Mouse (Mus musculus) midbrain, postnatal 0 days (tissue): Measurements from ENCODE around the gene Nckap1l. TPM values are rescaled to one million over a fixed set of nuclear protein-coding genes. Genes with fewer than 3 reads are reported as not detected.

Source experiments
- ATAC-seq: fragments of 200-750 bp; cut with Nextera tagmentation; 2 replicates; pipeline ENCODE4 v1.8.0; 2017; ENCODE audit warnings: moderate number of reproducible peaks, mild to moderate bottlenecking, moderate TSS enrichment, moderate library complexity; ENCODE audit not compliant: low FRiP score
- DNase-seq: peaks from one replicate; pipeline ENCODE4 v3.0.0-alpha.2; 2015; ENCODE audit warnings: low spot score
- H3K27ac ChIP-seq: fragments of 300-500 bp; sonication (generic); 2 replicates; pipeline ENCODE4 v1.5.1; 2014; ENCODE audit warnings: low read depth, mild to moderate bottlenecking, low read length, mixed read lengths
- H3K27me3 ChIP-seq: fragments of 300-500 bp; sonication (generic); 2 replicates; pipeline ENCODE4 v1.6.1; 2014; ENCODE audit warnings: low read length, control low read depth, mixed read lengths; ENCODE audit not compliant: insufficient read depth
- H3K36me3 ChIP-seq: fragments of 300-500 bp; sonication (generic); 2 replicates; pipeline ENCODE4 v1.6.1; 2014; ENCODE audit warnings: low read length, control low read depth, mixed read lengths; ENCODE audit not compliant: insufficient read depth
- H3K4me1 ChIP-seq: fragments of 300-500 bp; sonication (generic); 2 replicates; pipeline ENCODE4 v1.6.1; 2014; ENCODE audit warnings: mild to moderate bottlenecking, control low read depth, antibody characterized with exemption, low read length, mixed read lengths; ENCODE audit not compliant: insufficient read depth
- H3K4me2 ChIP-seq: fragments of 300-500 bp; sonication (generic); 2 replicates; pipeline ENCODE4 v1.6.1; 2014; ENCODE audit warnings: low read depth, mild to moderate bottlenecking, low read length, mixed read lengths; ENCODE audit not compliant: poor library complexity, severe bottlenecking
- H3K4me3 ChIP-seq: fragments of 300-500 bp; sonication (generic); 2 replicates; pipeline ENCODE4 v1.5.1; 2014; ENCODE audit warnings: low read depth, mild to moderate bottlenecking, low read length, moderate library complexity
- H3K9ac ChIP-seq: fragments of 300-500 bp; sonication (generic); replicated peaks from 2 replicates; pipeline ENCODE4 v1.6.1; 2014; ENCODE audit warnings: mild to moderate bottlenecking, low read length, moderate library complexity, mixed read lengths; ENCODE audit not compliant: poor library complexity, severe bottlenecking
- H3K9me3 ChIP-seq: fragments of 300-500 bp; sonication (generic); 2 replicates; pipeline ENCODE4 v1.6.1; 2016; ENCODE audit warnings: low read length, control low read depth
- CTCF ChIP-seq: IDR thresholded peaks from 2 replicates; pipeline ENCODE4 v1.5.1; 2016; ENCODE audit warnings: antibody characterized with exemption, mild to moderate bottlenecking
- whole genome bisulfite sequencing: fragments of 180-500 bp; shearing (Covaris S2); extraction: QIAGEN DNeasy Blood & Tissue Kit; methylation state at CpG from one replicate; pipeline ENCODE4 v1.1.7; 2014; 5-methylcytosine and 5-hydroxymethylcytosine counted together
- polyA plus RNA-seq: library from polyadenylated mRNA; unstranded; fragments of >200 nt; fragmentation: Nextera tagmentation; extraction: Ambion mirVana; gene quantifications from 2 replicates; pipeline ENCODE4 v1.2.1, GENCODE M21; 2015
- total RNA-seq: library from RNA; depleted of rRNA; stranded (reverse); fragments of >200 nt; gene quantifications from 2 replicates; pipeline ENCODE4 v1.2.3, GENCODE M21; 2014; rRNA removed

Nckap1l gene
- total and polyA plus RNA-seq, 2 experiments from 2014 or later = 2.4 to 4.7 TPM

GRCm38 (mm10) chr15:103537011-103537821 lies 83.6 kb downstream of the Nckap1l start:
- 1% methylated on average over 33 of the region's 37 CpGs for WGBS
- peaks cover 7% of the 10 kb centered on the region; the same call in 1 of the 2 replicates for H3K36me3 ChIP-seq

DNA sequence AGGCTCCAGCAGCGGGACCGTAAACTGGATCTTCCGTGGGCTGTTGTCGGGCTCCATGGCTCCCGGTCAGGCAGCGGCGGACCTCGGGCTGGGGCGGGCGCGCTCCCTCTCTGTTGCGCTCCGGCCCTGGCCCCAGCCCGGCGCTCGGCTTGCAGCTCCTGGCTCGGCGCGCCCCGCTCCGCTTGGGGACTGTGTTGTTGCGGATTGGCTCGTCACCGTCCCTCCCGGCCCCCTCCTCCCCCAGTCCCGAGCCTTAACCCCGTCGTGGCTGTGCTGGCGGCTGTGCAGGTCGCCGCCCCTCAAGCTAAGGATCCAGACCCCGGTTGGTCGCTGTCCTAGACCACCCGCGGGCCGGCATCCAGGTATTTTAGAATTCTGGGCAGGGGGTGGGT lies 84.2 kb downstream of the Nckap1l start, which contains the start of gene Ppp1r1a:
Ppp1r1a (minus strand) TSS at position 182 of the 392 bp plus-strand sequence.
- WGBS = under 1% methylated on average over 36 of the region's 36 CpGs
- TF ChIP-seq CTCF = no peak
- peak; percentile 77 for ATAC-seq

More at GRCm38 (mm10) chr15:103537011-103537821, 83.6 kb downstream of the Nckap1l start:
- Histone ChIP-seq H3K9ac (peak overlapping the region; percentile 83), H3K4me1 (peaks cover 3% of the 10 kb centered on the region; the same call in 1 of the 2 replicates), H3K4me2 (peak overlapping the region; percentile 77), H3K27ac (peak overlapping the region; percentile 84), H3K27me3 (no peaks in the 10 kb centered on the region), H3K4me3 (peak overlapping the region; percentile 91), H3K9me3 (no peaks in the 10 kb centered on the region)
- peak; percentile 63 for ATAC-seq
- DNase-seq = peak; percentile 66
- TF ChIP-seq CTCF = no peak

DNA sequence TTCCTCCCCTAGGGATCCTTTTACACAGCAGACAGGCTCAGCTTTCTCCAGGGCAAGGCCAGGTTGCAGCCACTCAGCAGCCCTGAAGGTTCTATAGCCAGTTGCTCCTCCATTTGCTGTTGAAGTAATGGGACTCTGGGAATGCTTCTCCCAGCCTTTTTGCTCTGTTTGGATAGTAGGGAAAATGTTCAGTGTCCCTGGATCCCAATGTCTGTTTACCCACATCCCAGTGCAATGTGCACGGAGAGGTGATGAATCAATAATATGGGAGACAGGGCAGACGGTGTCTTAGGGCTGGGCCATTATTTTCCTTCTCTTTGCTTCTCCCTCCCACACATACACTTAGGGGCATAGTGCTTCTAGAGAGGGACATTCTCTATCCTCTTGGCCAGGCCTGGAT lies 85.7 kb downstream of the Nckap1l start:
- Histone ChIP-seq H3K9ac (no peak overlapping the region), H3K4me1 (peaks cover 3% of the 10 kb centered on the region; the same call in 1 of the 2 replicates), H3K9me3 (no peaks in the 10 kb centered on the region), H3K4me2 (no peak overlapping the region), H3K27ac (no peak overlapping the region), H3K36me3 (0 out of 2 replicates have a peak, but pooled peaks cover 3% of the 10 kb centered on the region), H3K27me3 (no peaks in the 10 kb centered on the region), H3K4me3 (no peak overlapping the region)
- ATAC-seq = no peak
- WGBS = 66% methylated on average over 2 of the region's 2 CpGs
- DNase-seq = no peak
- TF ChIP-seq CTCF = no peak

More for the DNA sequence above, 84.2 kb downstream of the Nckap1l start, which contains the start of gene Ppp1r1a:
- H3K4me1 ChIP-seq = peaks cover 3% of the 10 kb centered on the region; the same call in 1 of the 2 replicates
- H3K27ac ChIP-seq = peak within 1 kb of the TSS; percentile 84
- peak; percentile 88 for DNase-seq
- H3K36me3 ChIP-seq = 0 out of 2 replicates have a peak, but pooled peaks cover 5% of the 10 kb centered on the region
- peak within 1 kb of the TSS; percentile 91 for H3K4me3 ChIP-seq
- peak within 1 kb of the TSS; percentile 77 for H3K4me2 ChIP-seq
- no peaks in the 10 kb centered on the region for H3K9me3 ChIP-seq
- peak within 1 kb of the TSS; percentile 83 for H3K9ac ChIP-seq
- no peaks in the 10 kb centered on the region for H3K27me3 ChIP-seq

DNA sequence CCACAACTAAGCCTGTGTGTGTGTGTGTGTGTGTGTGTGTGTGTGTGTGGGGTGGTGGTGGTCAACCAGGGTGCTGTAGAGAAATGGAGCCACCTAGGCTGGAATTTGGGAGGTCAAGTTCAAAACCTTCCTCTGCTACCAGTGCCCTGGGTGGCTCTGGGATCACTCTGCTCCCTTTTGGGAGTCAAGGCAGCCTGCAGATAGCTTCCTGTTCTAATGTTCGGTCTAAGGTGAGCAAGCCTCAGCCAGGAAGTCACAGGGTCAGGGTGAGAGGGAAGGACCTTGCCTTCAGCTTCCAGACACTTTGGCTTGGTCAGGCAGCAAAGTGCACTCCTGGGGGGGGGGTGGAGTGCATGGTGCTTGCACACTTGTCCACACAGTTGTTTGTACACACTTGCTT lies 87.1 kb downstream of the Nckap1l start:
- DNase-seq (no peak), ATAC-seq (no peak)
- no peak overlapping the region for H3K9ac ChIP-seq
- H3K4me3 ChIP-seq = no peak overlapping the region
- no peaks in the 10 kb centered on the region for H3K27me3 ChIP-seq
- no peaks in the 10 kb centered on the region for H3K36me3 ChIP-seq
- no peaks in the 10 kb centered on the region for H3K9me3 ChIP-seq
- peaks cover 3% of the 10 kb centered on the region; the same call in 1 of the 2 replicates for H3K4me1 ChIP-seq
- no peak overlapping the region for H3K27ac ChIP-seq
- no peak for TF ChIP-seq CTCF
- H3K4me2 ChIP-seq = no peak overlapping the region
- WGBS = 86% methylated on average over 1 of the region's 1 CpGs

DNA sequence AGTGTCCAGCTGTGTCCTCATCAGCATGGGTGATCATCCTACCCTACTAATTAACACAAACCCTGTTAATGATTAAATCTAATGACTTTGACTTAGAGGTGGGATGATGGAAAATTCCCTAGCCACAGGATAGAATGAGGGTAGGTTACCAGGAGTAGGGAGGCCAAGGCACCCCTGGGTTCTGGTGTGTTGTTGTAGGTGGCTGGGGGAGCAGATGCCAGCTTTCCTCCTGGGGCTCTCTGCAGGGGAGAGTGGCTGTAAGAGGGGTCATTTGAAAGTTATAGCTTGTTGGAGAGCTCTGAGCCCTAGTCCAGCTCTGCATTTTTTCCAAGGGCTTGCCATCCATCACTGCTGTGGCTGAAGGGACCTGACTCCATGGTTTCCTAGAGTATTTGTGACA lies 88.9 kb downstream of the Nckap1l start:
- DNase-seq = no peak
- H3K4me3 ChIP-seq = no peak overlapping the region
- TF ChIP-seq CTCF = no peak
- no peaks in the 10 kb centered on the region for H3K27me3 ChIP-seq
- no peaks in the 10 kb centered on the region for H3K36me3 ChIP-seq
- no peaks in the 10 kb centered on the region for H3K9me3 ChIP-seq
- H3K9ac ChIP-seq = no peak overlapping the region
- no peak overlapping the region for H3K27ac ChIP-seq
- no peak for ATAC-seq
- H3K4me1 ChIP-seq = no peaks in the 10 kb centered on the region
- H3K4me2 ChIP-seq = no peak overlapping the region

DNA sequence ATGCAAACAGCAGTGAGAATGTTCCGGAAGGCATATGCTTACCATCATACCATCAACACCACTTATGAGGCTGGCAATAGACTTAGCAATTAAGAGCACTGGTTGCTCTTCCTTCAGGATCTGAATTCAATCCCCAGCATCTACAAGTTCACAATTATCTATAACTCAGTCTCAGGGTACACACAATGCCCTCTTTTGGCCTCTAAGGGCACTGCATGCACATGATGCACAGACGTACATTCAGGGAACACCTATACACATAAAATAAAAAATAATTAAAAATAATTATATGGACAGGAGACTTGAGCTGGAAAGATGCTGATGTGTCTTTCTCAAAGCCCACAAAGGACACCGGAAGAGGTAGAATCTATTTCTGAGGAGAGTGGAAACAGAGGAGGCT lies 94.4 kb downstream of the Nckap1l start:
- Histone ChIP-seq H3K27ac (no peak overlapping the region), H3K4me1 (no peaks in the 10 kb centered on the region), H3K4me2 (no peak overlapping the region), H3K27me3 (no peaks in the 10 kb centered on the region), H3K9me3 (no peaks in the 10 kb centered on the region), H3K36me3 (no peaks in the 10 kb centered on the region), H3K9ac (no peak overlapping the region), H3K4me3 (no peak overlapping the region)
- TF ChIP-seq CTCF = peak; percentile 18; the same call in 1 of the 2 replicates
- DNase-seq (no peak), ATAC-seq (no peak)
- 87% methylated on average over 3 of the region's 3 CpGs for WGBS

Other genes starting within 250 kb of the Nckap1l start
- 190 and 229 TPM in 2 replicates for gene Cbx5, start 214.0 kb upstream of the Nckap1l start, total RNA-seq
- 101 and 106 TPM in 2 replicates for gene Cbx5, start 214.0 kb upstream of the Nckap1l start, polyA plus RNA-seq
- 142 and 190 TPM in 2 replicates for gene Hnrnpa1, start 213.4 kb upstream of the Nckap1l start, total RNA-seq
- 540 and 609 TPM in 2 replicates for gene Hnrnpa1, start 213.4 kb upstream of the Nckap1l start, polyA plus RNA-seq
- 0.99 and 3.2 TPM in 2 replicates for gene Nfe2, start 195.4 kb upstream of the Nckap1l start, total RNA-seq
- gene Nfe2, start 195.4 kb upstream of the Nckap1l start, polyA plus RNA-seq = 0.26 and 0.32 TPM in 2 replicates
- 127 and 151 TPM in 2 replicates for gene Copz1, start 181.1 kb upstream of the Nckap1l start, total RNA-seq
- 178 and 184 TPM in 2 replicates for gene Copz1, start 181.1 kb upstream of the Nckap1l start, polyA plus RNA-seq
- 0.27 TPM in 1 of 2 replicates, not detected in the other for gene Gpr84, start 143.2 kb upstream of the Nckap1l start, total RNA-seq
- gene Gpr84, start 143.2 kb upstream of the Nckap1l start, polyA plus RNA-seq = 0.29 and 0.37 TPM in 2 replicates
- 22.0 and 26.5 TPM in 2 replicates for gene Zfp385a, start 113.7 kb upstream of the Nckap1l start, total RNA-seq
- 26.9 and 28.8 TPM in 2 replicates for gene Zfp385a, start 113.7 kb upstream of the Nckap1l start, polyA plus RNA-seq
- 4.8 and 6.8 TPM in 2 replicates for gene Itga5, start 87.0 kb upstream of the Nckap1l start, total RNA-seq
- gene Itga5, start 87.0 kb upstream of the Nckap1l start, polyA plus RNA-seq = 3.8 TPM in 2 replicates
- gene Gtsf1, start 23.3 kb upstream of the Nckap1l start, total RNA-seq = not detected in 2 replicates
- gene Gtsf1, start 23.3 kb upstream of the Nckap1l start, polyA plus RNA-seq = 0.50 TPM in 1 of 2 replicates, not detected in the other
- 0.44 TPM in 1 of 2 replicates, not detected in the other for gene Gtsf2, start 5.3 kb upstream of the Nckap1l start, total RNA-seq
- gene Gtsf2, start 5.3 kb upstream of the Nckap1l start, polyA plus RNA-seq = not detected in 2 replicates
- gene Pde1b, start 49.2 kb downstream of the Nckap1l start, total RNA-seq = 112 TPM in 2 replicates
- gene Pde1b, start 49.2 kb downstream of the Nckap1l start, polyA plus RNA-seq = 69.3 and 74.6 TPM in 2 replicates
- 111 and 156 TPM in 2 replicates for gene Ppp1r1a, start 84.2 kb downstream of the Nckap1l start, total RNA-seq
- gene Ppp1r1a, start 84.2 kb downstream of the Nckap1l start, polyA plus RNA-seq = 230 TPM in 2 replicates
- gene Glycam1, start 111.3 kb downstream of the Nckap1l start, total RNA-seq = not detected in 2 replicates
- gene Glycam1, start 111.3 kb downstream of the Nckap1l start, polyA plus RNA-seq = not detected in 2 replicates